Mouse (Mus musculus) G1E (cell line): ENCODE measurements around the gene Ctsl. TPM values are rescaled to one million over a fixed set of nuclear protein-coding genes. Genes with fewer than 3 reads are reported as not detected.
A peak's percentile ranks its signal among the peaks of the same experiment; 100 is the strongest.

Source experiments
- ATAC-seq: 2 replicates; pipeline ENCODE4 v1.8.0; 2016; ENCODE audit warnings: mild to moderate bottlenecking; ENCODE audit not compliant: insufficient number of reproducible peaks, poor library complexity, low FRiP score, severe bottlenecking; ENCODE audit errors: extremely low read depth
- DNase-seq: peaks from one replicate; pipeline ENCODE4 v3.0.0; 2012; ENCODE audit warnings: low spot score
- H3K27me3 ChIP-seq: 2 replicates; pipeline ENCODE4 v1.6.1; 2012; ENCODE audit warnings: mild to moderate bottlenecking, low read length, inconsistent platforms; ENCODE audit not compliant: insufficient read depth
- H3K36me3 ChIP-seq: replicated peaks from 2 replicates; pipeline ENCODE3; 2012; ENCODE audit warnings: mild to moderate bottlenecking, inconsistent platforms
- H3K4me1 ChIP-seq: 2 replicates; pipeline ENCODE4 v1.6.1; 2012; ENCODE audit warnings: low read depth, low read length, inconsistent platforms, mixed read lengths; ENCODE audit not compliant: insufficient read depth
- H3K4me3 ChIP-seq: 2 replicates; pipeline ENCODE4 v1.5.1; 2012; ENCODE audit warnings: low read depth, mild to moderate bottlenecking, inconsistent platforms, low read length, moderate library complexity, mixed read lengths
- H3K9me3 ChIP-seq: replicated peaks from 2 replicates; pipeline ENCODE4 v1.6.1; 2012; ENCODE audit warnings: inconsistent platforms
- CTCF ChIP-seq: IDR thresholded peaks from 2 replicates; pipeline ENCODE4 v1.5.1; 2012; ENCODE audit warnings: low read depth, low read length, inconsistent platforms, mixed read lengths
- GATA1 ChIP-seq: IDR thresholded peaks from 2 replicates; pipeline ENCODE4 v1.6.1; 2012; ENCODE audit warnings: borderline replicate concordance, low read length, inconsistent platforms, mixed read lengths
- GATA2 ChIP-seq: IDR thresholded peaks from 2 replicates; pipeline ENCODE4 v1.6.1; 2012; ENCODE audit warnings: low read depth, low read length, inconsistent platforms, borderline replicate concordance
- POLR2AphosphoS5 ChIP-seq: IDR thresholded peaks from 2 replicates; pipeline ENCODE4 v1.6.1; 2012; ENCODE audit warnings: low read depth, low read length, inconsistent platforms; ENCODE audit not compliant: insufficient replicate concordance
- TAL1 ChIP-seq: conservative IDR thresholded peaks from 2 replicates; pipeline ENCODE4 v1.6.1; 2012; ENCODE audit warnings: low read depth, low read length, inconsistent platforms, mixed read lengths
- polyA plus RNA-seq: library from polyadenylated mRNA; stranded (reverse); fragments of >175 nt; gene quantifications from 2 replicates; pipeline ENCODE4 v1.2.3, GENCODE M21; 2012
- total RNA-seq, 2 experiments: library from RNA; stranded (forward) in 1 of 2; stranded (reverse) in 1 of 2; fragments of 200-1000 nt in 1 of 2; fragments of >200 nt in 1 of 2; fragmentation: Nextera tagmentation in 1 of 2; gene quantifications; 2 replicates each; pipeline ENCODE4 v1.2.3; 2014 to 2017

The Ctsl gene
- total and polyA plus RNA-seq, 3 experiments = 0.38 to 93.2 (median 34.8) TPM

DNA sequence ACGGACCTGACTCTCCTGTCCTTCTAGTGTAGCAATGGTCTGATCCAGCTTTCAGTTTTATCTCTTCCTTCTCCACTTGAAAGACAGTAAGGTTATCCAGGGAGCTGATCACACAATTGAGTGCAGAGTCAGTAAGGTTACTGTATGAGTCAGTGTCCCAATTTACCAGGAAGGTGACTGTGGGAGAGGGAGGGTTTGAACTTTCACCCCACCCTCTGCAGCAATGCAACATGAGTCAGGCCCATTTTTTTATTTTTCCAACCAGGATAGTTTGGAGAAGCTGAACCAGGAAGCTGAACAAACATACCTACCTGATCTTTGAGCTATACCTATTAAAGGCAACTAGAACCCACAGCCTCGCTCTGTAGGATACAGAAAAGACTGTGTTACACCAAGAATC, 21.2 kb downstream of the Ctsl start:
- ATAC-seq = no peak
- Histone ChIP-seq H3K4me3 (no peak overlapping the region), H3K9me3 (no peaks in the 10 kb centered on the region), H3K36me3 (no peaks in the 10 kb centered on the region), H3K4me1 (no peaks in the 10 kb centered on the region), H3K27me3 (peaks cover 15% of the 10 kb centered on the region; the same call in 1 of the 2 replicates)
- no peak for TF ChIP-seq TAL1
- no peak for TF ChIP-seq GATA1
- no peak for TF ChIP-seq CTCF
- no peak for TF ChIP-seq GATA2
- no peak for TF ChIP-seq POLR2AphosphoS5
- no peak for DNase-seq

DNA sequence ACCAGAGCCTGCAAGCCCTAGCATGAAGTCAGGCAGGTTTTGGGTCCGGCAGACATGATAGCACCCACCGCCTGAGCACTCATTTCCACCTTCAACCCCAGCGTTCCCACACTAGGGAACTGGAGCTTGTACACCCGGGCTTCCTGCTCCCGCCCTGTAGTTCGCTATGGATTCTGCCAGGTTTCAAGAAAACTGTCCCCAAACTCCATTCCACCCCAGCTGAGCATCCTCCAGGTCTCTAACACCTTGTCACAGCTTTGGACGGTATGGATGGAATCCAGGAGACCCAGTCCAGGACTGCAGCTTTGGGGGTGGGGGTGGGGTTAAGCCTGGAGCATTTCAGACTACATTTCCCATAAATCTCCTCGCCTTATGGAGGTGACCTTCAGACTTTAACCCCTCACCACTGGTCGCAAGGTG, 26.6 kb downstream of the Ctsl start:
- H3K4me3 ChIP-seq = peak overlapping the region; percentile 35; the same call in 1 of the 2 replicates
- TF ChIP-seq GATA1 (no peak), TAL1 (no peak), CTCF (no peak)
- DNase-seq (no peak), ATAC-seq (no peak)
- peaks cover 6% of the 10 kb centered on the region; the same call in 1 of the 2 replicates for H3K4me1 ChIP-seq
- H3K9me3 ChIP-seq = no peaks in the 10 kb centered on the region
- no peaks in the 10 kb centered on the region for H3K36me3 ChIP-seq
- peaks cover 7% of the 10 kb centered on the region; the same call in 1 of the 2 replicates for H3K27me3 ChIP-seq

DNA sequence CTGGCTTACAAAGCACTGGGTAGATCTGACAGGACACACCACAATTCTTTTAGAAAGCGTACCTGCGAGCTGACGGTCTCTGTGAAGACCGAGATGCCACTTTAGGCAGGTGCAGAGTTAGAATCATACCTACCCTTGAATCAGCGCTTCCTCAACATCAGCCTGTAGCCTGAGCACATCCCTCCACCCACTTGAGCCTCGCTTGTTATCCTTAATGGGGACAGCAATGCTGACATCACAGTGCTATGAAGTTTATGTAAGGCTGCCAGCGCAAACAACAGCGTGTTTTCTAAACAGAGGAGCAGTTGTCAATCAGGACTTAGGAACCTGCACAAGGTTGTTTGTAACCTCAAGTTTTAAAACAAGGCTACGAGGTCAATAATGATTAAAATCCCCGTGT, 27.1 kb downstream of the Ctsl start:
- Histone ChIP-seq H3K9me3 (no peaks in the 10 kb centered on the region), H3K36me3 (no peaks in the 10 kb centered on the region), H3K4me1 (peaks cover 6% of the 10 kb centered on the region; the same call in 1 of the 2 replicates), H3K27me3 (peaks cover 5% of the 10 kb centered on the region; the same call in 1 of the 2 replicates), H3K4me3 (no peak overlapping the region)
- ATAC-seq = no peak
- TF ChIP-seq GATA2 = no peak
- no peak for TF ChIP-seq GATA1
- TF ChIP-seq TAL1 = no peak
- no peak for TF ChIP-seq CTCF
- no peak for TF ChIP-seq POLR2AphosphoS5
- no peak for DNase-seq

GRCm38 (mm10) chr13:64335546-64336132, 35.1 kb downstream of the Ctsl start:
- no peak for ATAC-seq
- TF ChIP-seq TAL1 = no peak
- TF ChIP-seq GATA1 = no peak
- TF ChIP-seq GATA2 = no peak

DNA sequence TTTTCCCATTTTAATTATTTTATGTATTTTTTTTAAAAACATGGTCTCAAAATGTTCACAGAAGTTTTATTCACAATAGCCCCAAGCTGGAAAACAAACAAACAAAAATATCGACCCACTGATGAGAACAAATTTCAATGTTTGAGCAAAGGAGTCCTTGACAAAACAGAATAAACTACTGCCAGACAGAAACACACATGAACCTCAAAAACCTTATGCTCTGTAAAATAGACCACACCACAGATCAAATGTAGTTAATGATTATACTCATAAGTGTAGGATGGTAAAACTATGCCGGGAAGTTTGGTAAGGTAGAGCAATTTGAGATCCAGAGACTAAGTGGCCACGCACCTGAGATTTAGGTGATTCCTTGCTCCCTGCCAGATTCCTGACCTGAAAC, 37.6 kb downstream of the Ctsl start:
- Histone ChIP-seq H3K36me3 (no peaks in the 10 kb centered on the region), H3K27me3 (peaks cover 4% of the 10 kb centered on the region; the same call in 1 of the 2 replicates), H3K4me1 (no peaks in the 10 kb centered on the region), H3K4me3 (no peak overlapping the region), H3K9me3 (no peaks in the 10 kb centered on the region)
- ATAC-seq (no peak), DNase-seq (no peak)
- TF ChIP-seq GATA1 = no peak

More at GRCm38 (mm10) chr13:64335546-64336132, 35.1 kb downstream of the Ctsl start:
- Histone ChIP-seq H3K27me3 (no peaks in the 10 kb centered on the region), H3K9me3 (no peaks in the 10 kb centered on the region), H3K4me3 (no peak overlapping the region), H3K4me1 (no peaks in the 10 kb centered on the region), H3K36me3 (no peaks in the 10 kb centered on the region)
- DNase-seq = no peak

GRCm38 (mm10) chr13:64332321-64332720, 38.4 kb downstream of the Ctsl start:
- ATAC-seq (no peak), DNase-seq (no peak)
- Histone ChIP-seq H3K9me3 (no peaks in the 10 kb centered on the region), H3K4me1 (no peaks in the 10 kb centered on the region), H3K4me3 (no peak overlapping the region), H3K27me3 (peaks cover 4% of the 10 kb centered on the region; the same call in 1 of the 2 replicates), H3K36me3 (no peaks in the 10 kb centered on the region)
- TF ChIP-seq GATA2 (no peak), POLR2AphosphoS5 (no peak), TAL1 (no peak), CTCF (no peak), GATA1 (no peak)
